Mouse (Mus musculus) erythroblast, embryonic 14.5 days (primary cell): Measurements from ENCODE around the gene Npw. TPM values are rescaled to one million over a fixed set of nuclear protein-coding genes. Genes with fewer than 3 reads are reported as not detected.
A peak's percentile ranks its signal among the peaks of the same experiment; 100 is the strongest.

Source experiments
- H3K27me3 ChIP-seq: 2 replicates; pipeline ENCODE4 v1.6.1; 2012; ENCODE audit warnings: inconsistent platforms; ENCODE audit not compliant: control insufficient read depth
- H3K36me3 ChIP-seq: 2 replicates; pipeline ENCODE4 v1.6.1; 2012; ENCODE audit warnings: mild to moderate bottlenecking, inconsistent platforms; ENCODE audit not compliant: control insufficient read depth
- H3K4me1 ChIP-seq: 2 replicates; pipeline ENCODE4 v1.6.1; 2012; ENCODE audit warnings: inconsistent platforms; ENCODE audit not compliant: control insufficient read depth
- H3K4me3 ChIP-seq: replicated peaks from 2 replicates; pipeline ENCODE3; 2012; ENCODE audit warnings: moderate library complexity, mild to moderate bottlenecking, inconsistent platforms
- H3K9me3 ChIP-seq: 2 replicates; pipeline ENCODE4 v1.6.1; 2012; ENCODE audit warnings: low read length, inconsistent platforms, mixed read lengths; ENCODE audit not compliant: control insufficient read depth
- GATA1 ChIP-seq: IDR thresholded peaks from 2 replicates; pipeline ENCODE4 v1.6.1; 2012; ENCODE audit warnings: low read length, inconsistent platforms, mixed read lengths
- TAL1 ChIP-seq: IDR thresholded peaks from 3 replicates; pipeline ENCODE4 v1.6.1; 2012; ENCODE audit warnings: low read length, inconsistent platforms, mixed read lengths
- polyA plus RNA-seq: library from polyadenylated mRNA; stranded (reverse); fragments of >175 nt; gene quantifications from 2 replicates; pipeline ENCODE4 v1.2.3, GENCODE M21; 2012

The Npw gene
- polyA plus RNA-seq, 1 experiment: not detected

GRCm38 (mm10) chr17:24653967-24654710 lies 4.1 kb downstream of the Npw start:
- Histone ChIP-seq H3K9me3 (no peaks in the 10 kb centered on the region), H3K36me3 (no peaks in the 10 kb centered on the region), H3K4me1 (peaks cover 18% of the 10 kb centered on the region), H3K4me3 (no peak overlapping the region), H3K27me3 (peaks cover 79% of the 10 kb centered on the region)
- TF ChIP-seq TAL1 (no peak), GATA1 (no peak)

- Histone ChIP-seq H3K27me3 (peaks cover 73% of the 10 kb centered on the region), H3K9me3 (no peaks in the 10 kb centered on the region), H3K36me3 (no peaks in the 10 kb centered on the region), H3K4me1 (peaks cover 20% of the 10 kb centered on the region), H3K4me3 (no peak overlapping the region)
- TF ChIP-seq GATA1: no peak
- TF ChIP-seq TAL1: no peak
Observed at GRCm38 (mm10) chr17:24651835-24652234, 6.4 kb downstream of the Npw start.

- no peaks in the 10 kb centered on the region for H3K9me3 ChIP-seq
- H3K4me3 ChIP-seq: no peak overlapping the region
- peaks cover 64% of the 10 kb centered on the region for H3K27me3 ChIP-seq
- no peaks in the 10 kb centered on the region for H3K36me3 ChIP-seq
- TF ChIP-seq GATA1: no peak
- peaks cover 20% of the 10 kb centered on the region for H3K4me1 ChIP-seq
Observed at GRCm38 (mm10) chr17:24650766-24651165, 7.5 kb downstream of the Npw start.

- Histone ChIP-seq H3K27me3 (peaks cover 64% of the 10 kb centered on the region), H3K36me3 (no peaks in the 10 kb centered on the region), H3K9me3 (no peaks in the 10 kb centered on the region), H3K4me1 (peaks cover 20% of the 10 kb centered on the region), H3K4me3 (peak within 1 kb of the TSS; percentile 55)
- no peak for TF ChIP-seq GATA1
- no peak for TF ChIP-seq TAL1
Observed at GRCm38 (mm10) chr17:24650070-24650616, 8.1 kb downstream of the Npw start, which contains the start of gene Slc9a3r2. Slc9a3r2 (minus strand) TSS chr17:24650327.

GRCm38 (mm10) chr17:24649581-24650069 lies 8.6 kb downstream of the Npw start:
- Histone ChIP-seq H3K27me3 (peaks cover 64% of the 10 kb centered on the region), H3K4me3 (peak overlapping the region; percentile 55), H3K4me1 (peaks cover 26% of the 10 kb centered on the region), H3K36me3 (no peaks in the 10 kb centered on the region), H3K9me3 (no peaks in the 10 kb centered on the region)
- no peak for TF ChIP-seq TAL1
- TF ChIP-seq GATA1: no peak

- H3K27me3 ChIP-seq: peaks cover 58% of the 10 kb centered on the region
- H3K4me1 ChIP-seq: peaks cover 24% of the 10 kb centered on the region
- no peaks in the 10 kb centered on the region for H3K9me3 ChIP-seq
- TF ChIP-seq TAL1: no peak
- no peak for TF ChIP-seq GATA1
- no peaks in the 10 kb centered on the region for H3K36me3 ChIP-seq
- H3K4me3 ChIP-seq: no peak overlapping the region
Observed at GRCm38 (mm10) chr17:24648731-24649377, 9.4 kb downstream of the Npw start.

- no peaks in the 10 kb centered on the region for H3K36me3 ChIP-seq
- peaks cover 49% of the 10 kb centered on the region for H3K27me3 ChIP-seq
- peaks cover 24% of the 10 kb centered on the region for H3K4me1 ChIP-seq
- TF ChIP-seq GATA1 (no peak), TAL1 (no peak)
- no peak overlapping the region for H3K4me3 ChIP-seq
- H3K9me3 ChIP-seq: no peaks in the 10 kb centered on the region
Observed at GRCm38 (mm10) chr17:24647493-24647892, 10.8 kb downstream of the Npw start.

- TF ChIP-seq TAL1 (no peak), GATA1 (no peak)
- Histone ChIP-seq H3K36me3 (no peaks in the 10 kb centered on the region; the same call in 1 of the 2 replicates), H3K4me3 (no peak overlapping the region), H3K4me1 (peaks cover 24% of the 10 kb centered on the region), H3K27me3 (peaks cover 39% of the 10 kb centered on the region), H3K9me3 (no peaks in the 10 kb centered on the region)
Observed at GRCm38 (mm10) chr17:24646381-24646780, 11.9 kb downstream of the Npw start.

GRCm38 (mm10) chr17:24645916-24646315 lies 12.3 kb downstream of the Npw start:
- Histone ChIP-seq H3K27me3 (peaks cover 35% of the 10 kb centered on the region), H3K4me3 (no peak overlapping the region), H3K4me1 (peaks cover 24% of the 10 kb centered on the region), H3K36me3 (no peaks in the 10 kb centered on the region; the same call in 1 of the 2 replicates), H3K9me3 (no peaks in the 10 kb centered on the region)
- TF ChIP-seq GATA1: no peak
- TF ChIP-seq TAL1: no peak
